13 mouse cellular contexts compared by ENCODE assay signal in genomic region chr4:130889777-130890510, GRCm38 (mm10). TPM values are rescaled to one million over a fixed set of nuclear protein-coding genes. Genes with fewer than 3 reads are reported as not detected.
DNase-seq lines count a peak whose midpoint lies in the region; ATAC-seq and TF ChIP-seq lines count a peak whose summit lies in the region.
"Had no signal": no experiment of that assay in that cellular context is flagged by ENCODE, and none has a peak within 500 bp of the region (broad histone marks: within the 10 kb centered on the region; RNA-seq: fewer than 3 reads in every experiment).

No protein-coding gene starts in this region.

- H3K27ac ChIP-seq in heart, embryonic 12.5 days (ENCODE audit: poor library complexity, severe bottlenecking): no peak overlapping the region
- peak overlapping the region; percentile 12; the same call in 1 of the 2 replicates for H3K27ac ChIP-seq in bone marrow, adult 2 months (ENCODE audit: control insufficient read depth, insufficient read depth, low read depth, low read length, poor library complexity)
- no peak overlapping the region for H3K27ac ChIP-seq in kidney, embryonic 15.5 days
- H3K27ac ChIP-seq in lung, embryonic 16.5 days (ENCODE audit: low read length): no peak overlapping the region
- H3K27ac ChIP-seq: embryonic facial prominence, embryonic 13.5 days; limb, embryonic 15.5 days had no signal

- H3K4me1 ChIP-seq in heart, embryonic 12.5 days (replicated peaks): peaks cover 16% of the 10 kb centered on the region
- no peaks in the 10 kb centered on the region for H3K4me1 ChIP-seq in bone marrow, adult 2 months (ENCODE audit: control insufficient read depth, insufficient read depth, low read length)
- H3K4me1 ChIP-seq in kidney, embryonic 15.5 days: peaks cover 13% of the 10 kb centered on the region
- H3K4me1 ChIP-seq in lung, embryonic 16.5 days (replicated peaks; ENCODE audit: control insufficient read depth, insufficient read depth, low read length): 0 out of 2 replicates have a peak, but pooled peaks cover 3% of the 10 kb centered on the region

- no peak for TF ChIP-seq POLR2A in bone marrow, adult 2 months (IDR thresholded peaks at IDR 0.05; ENCODE audit: borderline replicate concordance, control insufficient read depth, low read depth, low read length)

- no peaks in the 10 kb centered on the region for H3K36me3 ChIP-seq in heart, embryonic 12.5 days
- no peaks in the 10 kb centered on the region for H3K36me3 ChIP-seq in kidney, embryonic 15.5 days
- H3K36me3 ChIP-seq in lung, embryonic 16.5 days (ENCODE audit: control insufficient read depth, insufficient read depth, low read length): no peaks in the 10 kb centered on the region
- H3K36me3 ChIP-seq: embryonic facial prominence, embryonic 13.5 days; limb, embryonic 15.5 days had no signal

- ATAC-seq in heart, embryonic 12.5 days (ENCODE audit: insufficient number of reproducible peaks, low FRiP score): 0 out of 2 replicates have a peak, but pooled peaks have one; percentile 13
- ATAC-seq in kidney, embryonic 15.5 days (replicated peaks; ENCODE audit: low FRiP score): 0 out of 2 replicates have a peak, but pooled peaks have one; percentile 19
- peak; percentile 38; the same call in 1 of the 2 replicates for ATAC-seq in lung, embryonic 16.5 days (ENCODE audit: low read depth)
- ATAC-seq: forebrain, postnatal 0 days had no signal

- H3K9ac ChIP-seq in heart, embryonic 12.5 days: no peak overlapping the region
- H3K9ac ChIP-seq in kidney, embryonic 15.5 days: no peak overlapping the region
- H3K9ac ChIP-seq in lung, embryonic 16.5 days (ENCODE audit: low read length): no peak overlapping the region
- H3K9ac ChIP-seq: embryonic facial prominence, embryonic 13.5 days; forebrain, postnatal 0 days; limb, embryonic 15.5 days had no signal

- 23% methylated on average over 11 of the region's 11 CpGs for WGBS in heart, embryonic 12.5 days
- 51% methylated on average over 10 of the region's 11 CpGs for WGBS in bone marrow, adult 2 months
- 36% methylated on average over 11 of the region's 11 CpGs for WGBS in kidney, embryonic 15.5 days
- 24% methylated on average over 11 of the region's 11 CpGs for WGBS in lung, embryonic 16.5 days

- no peak for TF ChIP-seq CTCF in bone marrow, adult 2 months (IDR thresholded peaks at IDR 0.05; ENCODE audit: control insufficient read depth, insufficient read depth, low read length)

- H3K9me3 ChIP-seq in heart, embryonic 12.5 days (replicated peaks): no peaks in the 10 kb centered on the region
- H3K9me3 ChIP-seq in kidney, embryonic 15.5 days (replicated peaks): no peaks in the 10 kb centered on the region
- no peaks in the 10 kb centered on the region for H3K9me3 ChIP-seq in lung, embryonic 16.5 days (ENCODE audit: control insufficient read depth, low read length)
- H3K9me3 ChIP-seq: embryonic facial prominence, embryonic 13.5 days; limb, embryonic 15.5 days had no signal

- no peak overlapping the region for H3K4me3 ChIP-seq in heart, embryonic 12.5 days
- no peak overlapping the region for H3K4me3 ChIP-seq in bone marrow, adult 2 months (replicated peaks; ENCODE audit: control insufficient read depth, low read depth, low read length)
- H3K4me3 ChIP-seq in kidney, embryonic 15.5 days (replicated peaks): no peak overlapping the region
- no peak overlapping the region for H3K4me3 ChIP-seq in lung, embryonic 16.5 days (ENCODE audit: low read length)
- H3K4me3 ChIP-seq: embryonic facial prominence, embryonic 13.5 days; limb, embryonic 15.5 days had no signal

- DNase-seq in heart, postnatal 4 days: no peak
- DNase-seq in frontal cortex, adult 2 months (ENCODE audit: extremely low spot score in 1 of 2, low spot score in 1 of 2): no peak
- DNase-seq in thymus, postnatal 4 days: no peak
- no peak for DNase-seq in testis, postnatal 14 days (ENCODE audit: low spot score)
- DNase-seq: forebrain, postnatal 0 days; right cerebral cortex, adult 18-20 months had no signal

- H3K27me3 ChIP-seq in heart, embryonic 12.5 days (replicated peaks): no peaks in the 10 kb centered on the region
- H3K27me3 ChIP-seq in kidney, embryonic 15.5 days: no peaks in the 10 kb centered on the region
- H3K27me3 ChIP-seq in lung, embryonic 16.5 days (ENCODE audit: control insufficient read depth, insufficient read depth, low read depth, low read length): no peaks in the 10 kb centered on the region
- H3K27me3 ChIP-seq: limb, embryonic 15.5 days had no signal

- no peak overlapping the region for H3K4me2 ChIP-seq in heart, embryonic 12.5 days
- H3K4me2 ChIP-seq in kidney, embryonic 15.5 days: no peak overlapping the region
- H3K4me2 ChIP-seq in lung, embryonic 16.5 days (ENCODE audit: low read depth, low read length): no peak overlapping the region
- H3K4me2 ChIP-seq: embryonic facial prominence, embryonic 13.5 days; limb, embryonic 15.5 days had no signal

RNA-seq across cellular contexts. Expression of gene Laptm5, which starts 23.0 kb away (rescaled TPM):
- polyA plus RNA-seq in heart, embryonic 12.5 days (2016; fragmentation: Nextera tagmentation; extraction: Ambion mirVana): 13.7 and 16.0 TPM in 2 replicates
- total RNA-seq in heart, postnatal 4 days (2021): 10 to 100 TPM; 10.1 to 13.4 TPM
- polyA plus RNA-seq in bone marrow, adult 2 months (2011; ENCODE audit: insufficient read depth, insufficient read length, low replicate concordance, missing spikeins): 193 and 436 TPM in 2 replicates
- 25.5 and 28.9 TPM in 2 replicates for polyA plus RNA-seq in kidney, embryonic 15.5 days (2015; fragmentation: Nextera tagmentation; extraction: Ambion mirVana)
- polyA plus RNA-seq in lung, embryonic 16.5 days (2015; fragmentation: Nextera tagmentation; extraction: Ambion mirVana): 42.1 and 43.3 TPM in 2 replicates
- 45.3 and 63.2 TPM in 2 replicates for polyA plus RNA-seq in frontal cortex, adult 2 months (2012; rRNA removed)

RNA-seq across cellular contexts. Expression of gene Matn1, which starts 54.2 kb away (rescaled TPM):
- polyA plus RNA-seq in heart, embryonic 12.5 days (2016; fragmentation: Nextera tagmentation; extraction: Ambion mirVana): 0.08 TPM in 1 of 2 replicates, not detected in the other
- not detected for total RNA-seq in heart, postnatal 4 days (2021)
- polyA plus RNA-seq in bone marrow, adult 2 months (2011; ENCODE audit: insufficient read depth, insufficient read length, low replicate concordance, missing spikeins): not detected in 2 replicates
- 0.49 and 0.84 TPM in 2 replicates for polyA plus RNA-seq in kidney, embryonic 15.5 days (2015; fragmentation: Nextera tagmentation; extraction: Ambion mirVana)
- polyA plus RNA-seq in lung, embryonic 16.5 days (2015; fragmentation: Nextera tagmentation; extraction: Ambion mirVana): 0.92 and 1.3 TPM in 2 replicates
- polyA plus RNA-seq in frontal cortex, adult 2 months (2012; rRNA removed): 0.65 and 0.82 TPM in 2 replicates
- total RNA-seq: heart, adult 18-20 months had no signal
